Mouse (Mus musculus) liver, embryonic 11.5 days (tissue): ENCODE measurements around the gene Ybx3. TPM values are rescaled to one million over a fixed set of nuclear protein-coding genes. Genes with fewer than 3 reads are reported as not detected.

Experiments
- ATAC-seq: fragments of 200-750 bp; cut with Nextera tagmentation; replicated peaks from 2 replicates; pipeline ENCODE4 v1.8.0; 2017; ENCODE audit warnings: moderate number of reproducible peaks, mild to moderate bottlenecking, moderate TSS enrichment, moderate library complexity; ENCODE audit not compliant: low FRiP score
- DNase-seq: peaks from one replicate; pipeline ENCODE4 v3.0.0-alpha.2; 2017; ENCODE audit warnings: low spot score
- H3K27ac ChIP-seq: fragments of 300-500 bp; sonication (generic); 2 replicates; pipeline ENCODE4 v1.5.1; 2014; ENCODE audit warnings: mild to moderate bottlenecking, low read depth, low read length, control low read depth
- H3K27me3 ChIP-seq: fragments of 300-500 bp; sonication (generic); replicated peaks from 2 replicates; pipeline ENCODE4 v1.6.1; 2014; ENCODE audit warnings: low read length, mixed read lengths; ENCODE audit not compliant: control insufficient read depth, insufficient read depth
- H3K36me3 ChIP-seq: fragments of 300-500 bp; sonication (generic); 2 replicates; pipeline ENCODE4 v1.6.1; 2014; ENCODE audit warnings: mild to moderate bottlenecking, low read length, moderate library complexity, mixed read lengths; ENCODE audit not compliant: control insufficient read depth, insufficient read depth
- H3K4me1 ChIP-seq: fragments of 300-500 bp; sonication (generic); replicated peaks from 2 replicates; pipeline ENCODE4 v1.6.1; 2014; ENCODE audit warnings: low read length, mixed read lengths; ENCODE audit not compliant: control insufficient read depth, insufficient read depth
- H3K4me2 ChIP-seq: fragments of 300-500 bp; sonication (generic); 2 replicates; pipeline ENCODE4 v1.6.1; 2014; ENCODE audit warnings: mild to moderate bottlenecking, control low read depth, moderate library complexity
- H3K4me3 ChIP-seq: fragments of 300-500 bp; sonication (generic); 2 replicates; pipeline ENCODE4 v1.5.1; 2014; ENCODE audit warnings: low read depth, low read length, control low read depth
- H3K9ac ChIP-seq: fragments of 300-500 bp; sonication (generic); 2 replicates; pipeline ENCODE4 v1.6.1; 2014; ENCODE audit warnings: low read depth, low read length, control low read depth
- H3K9me3 ChIP-seq: fragments of 300-500 bp; sonication (generic); 2 replicates; pipeline ENCODE4 v1.6.1; 2016; ENCODE audit warnings: low read length, inconsistent platforms, mixed read lengths; ENCODE audit not compliant: control insufficient read depth
- WGBS: fragments of 180-500 bp; shearing (Covaris S2); extraction: QIAGEN DNeasy Blood & Tissue Kit; methylation state at CpG from one replicate; pipeline ENCODE4 v1.1.7; 2014; 5-methylcytosine and 5-hydroxymethylcytosine counted together
- polyA plus RNA-seq: library from polyadenylated mRNA; unstranded; fragments of >200 nt; fragmentation: Nextera tagmentation; extraction: Ambion mirVana; gene quantifications from 2 replicates; pipeline ENCODE4 v1.2.1, GENCODE M21; 2014

Ybx3 gene
- 104 and 125 TPM in 2 replicates for polyA plus RNA-seq

DNA sequence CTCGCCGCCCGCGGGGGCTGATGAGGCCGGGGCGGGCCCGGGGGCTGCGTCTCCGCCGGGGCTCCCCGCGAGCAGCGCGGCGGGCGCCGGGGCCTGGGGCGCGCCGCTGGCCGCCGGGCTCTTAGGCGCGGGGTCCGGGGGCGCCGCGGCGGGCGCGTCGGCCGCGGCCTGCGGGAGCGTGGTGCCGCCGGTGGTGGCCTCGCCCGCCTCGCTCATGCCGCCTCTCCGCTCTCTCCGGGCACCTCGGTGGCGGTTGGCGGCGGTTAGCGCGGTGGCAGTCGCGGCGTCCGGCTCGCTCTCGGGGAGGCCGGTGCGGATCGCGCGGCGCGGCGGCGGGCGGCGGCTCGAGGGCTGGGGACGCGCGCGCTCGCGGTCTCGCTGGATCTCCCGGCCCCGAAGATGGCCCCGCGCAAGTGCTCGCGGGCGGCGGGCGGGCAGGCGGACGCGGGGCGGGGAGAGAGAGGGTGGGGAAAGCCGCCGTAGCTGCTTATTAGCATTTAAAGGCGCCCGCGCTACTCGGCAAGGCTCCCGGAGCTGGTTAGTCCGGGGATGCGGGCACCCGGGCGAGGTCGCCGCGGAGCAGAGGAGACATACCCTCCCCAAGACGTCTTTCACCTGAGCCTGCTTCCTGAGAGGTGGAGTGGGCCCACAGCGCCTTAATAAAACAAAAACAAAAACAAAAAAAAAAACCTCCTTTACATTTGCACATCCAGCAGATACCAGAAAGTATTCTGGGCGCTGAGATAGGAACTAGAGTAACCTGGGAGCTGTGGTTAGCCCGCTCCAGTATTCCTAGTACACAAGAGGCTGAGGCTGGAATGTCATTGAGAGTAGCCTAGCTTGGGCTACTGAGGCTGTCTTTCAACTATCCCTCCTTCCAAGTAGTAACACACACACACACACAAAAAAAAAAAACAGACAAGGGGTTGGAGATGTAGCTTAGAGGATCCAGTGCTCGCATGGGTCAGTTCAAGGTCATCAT lies at the start of gene Ybx3:
Ybx3 (minus strand) TSS at position 437 of the 982 bp plus-strand sequence.
- H3K27me3 ChIP-seq, result no peaks in the 10 kb centered on the region
- WGBS, result under 1% methylated on average over 97 of the region's 107 CpGs
- DNase-seq, result peak; percentile 86

DNA sequence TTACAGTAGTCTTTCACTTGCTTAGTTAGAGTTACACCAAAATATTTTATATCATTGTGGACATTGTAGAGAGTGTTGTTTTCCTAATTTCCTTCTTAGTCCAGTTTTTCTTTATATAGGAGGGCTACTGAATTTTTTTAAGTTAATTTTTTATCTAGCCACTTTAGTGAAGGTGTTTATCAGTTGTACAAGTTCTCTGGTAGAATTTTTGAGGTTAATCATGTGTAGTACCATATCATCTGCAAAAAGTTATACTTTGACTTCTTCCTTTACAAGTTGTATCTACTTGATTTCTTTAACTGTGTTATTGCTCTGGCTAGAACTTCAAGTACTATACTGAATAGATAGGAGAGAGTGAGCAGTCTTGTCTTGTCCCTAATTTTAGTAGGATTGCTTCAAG lies 48.4 kb upstream of the Ybx3 start:
- Histone ChIP-seq H3K9me3 (no peaks in the 10 kb centered on the region), H3K27me3 (peaks cover 17% of the 10 kb centered on the region), H3K36me3 (no peaks in the 10 kb centered on the region), H3K4me3 (no peak overlapping the region), H3K27ac (no peak overlapping the region), H3K9ac (no peak overlapping the region), H3K4me2 (no peak overlapping the region), H3K4me1 (no peaks in the 10 kb centered on the region)
- no peak for ATAC-seq
- no peak for DNase-seq

More for the DNA sequence above, at the start of gene Ybx3:
- H3K4me1 ChIP-seq, result peaks cover 29% of the 10 kb centered on the region
- H3K9me3 ChIP-seq, result no peaks in the 10 kb centered on the region
- H3K27ac ChIP-seq, result peak within 1 kb of the TSS; percentile 97
- H3K4me2 ChIP-seq, result peak within 1 kb of the TSS; percentile 71
- no peaks in the 10 kb centered on the region for H3K36me3 ChIP-seq
- H3K9ac ChIP-seq, result peak within 1 kb of the TSS; percentile 97
- ATAC-seq, result peak; percentile 85
- H3K4me3 ChIP-seq, result peak within 1 kb of the TSS; percentile 96

DNA sequence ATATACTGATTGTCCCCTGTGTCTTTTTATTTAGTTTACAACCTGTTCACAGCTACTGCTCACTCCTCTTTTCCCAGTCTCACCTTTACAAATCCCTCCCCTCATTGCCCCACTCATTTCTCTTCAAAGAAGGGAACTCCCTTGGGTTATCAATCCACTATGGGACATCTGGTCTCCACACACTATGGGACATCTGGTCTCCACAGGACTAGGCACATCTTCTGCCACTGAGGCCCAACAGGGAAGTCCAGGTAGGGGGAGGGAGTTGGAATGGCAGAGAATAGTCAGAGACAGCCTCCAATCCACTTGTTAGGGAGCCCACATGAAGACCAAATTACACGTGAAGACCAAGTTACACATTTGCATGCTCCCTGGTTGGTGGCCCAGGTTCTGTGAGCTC lies 45.8 kb upstream of the Ybx3 start:
- no peak for DNase-seq
- ATAC-seq, result no peak; the same call in 1 of the 2 replicates
- H3K4me1 ChIP-seq, result no peaks in the 10 kb centered on the region
- no peak overlapping the region; the same call in 1 of the 2 replicates for H3K4me3 ChIP-seq
- no peaks in the 10 kb centered on the region for H3K9me3 ChIP-seq
- no peak overlapping the region for H3K27ac ChIP-seq
- H3K9ac ChIP-seq, result no peak overlapping the region
- no peaks in the 10 kb centered on the region for H3K36me3 ChIP-seq
- H3K4me2 ChIP-seq, result peak overlapping the region; percentile 68
- 30% methylated on average over 1 of the region's 1 CpGs for WGBS
- H3K27me3 ChIP-seq, result peaks cover 17% of the 10 kb centered on the region

DNA sequence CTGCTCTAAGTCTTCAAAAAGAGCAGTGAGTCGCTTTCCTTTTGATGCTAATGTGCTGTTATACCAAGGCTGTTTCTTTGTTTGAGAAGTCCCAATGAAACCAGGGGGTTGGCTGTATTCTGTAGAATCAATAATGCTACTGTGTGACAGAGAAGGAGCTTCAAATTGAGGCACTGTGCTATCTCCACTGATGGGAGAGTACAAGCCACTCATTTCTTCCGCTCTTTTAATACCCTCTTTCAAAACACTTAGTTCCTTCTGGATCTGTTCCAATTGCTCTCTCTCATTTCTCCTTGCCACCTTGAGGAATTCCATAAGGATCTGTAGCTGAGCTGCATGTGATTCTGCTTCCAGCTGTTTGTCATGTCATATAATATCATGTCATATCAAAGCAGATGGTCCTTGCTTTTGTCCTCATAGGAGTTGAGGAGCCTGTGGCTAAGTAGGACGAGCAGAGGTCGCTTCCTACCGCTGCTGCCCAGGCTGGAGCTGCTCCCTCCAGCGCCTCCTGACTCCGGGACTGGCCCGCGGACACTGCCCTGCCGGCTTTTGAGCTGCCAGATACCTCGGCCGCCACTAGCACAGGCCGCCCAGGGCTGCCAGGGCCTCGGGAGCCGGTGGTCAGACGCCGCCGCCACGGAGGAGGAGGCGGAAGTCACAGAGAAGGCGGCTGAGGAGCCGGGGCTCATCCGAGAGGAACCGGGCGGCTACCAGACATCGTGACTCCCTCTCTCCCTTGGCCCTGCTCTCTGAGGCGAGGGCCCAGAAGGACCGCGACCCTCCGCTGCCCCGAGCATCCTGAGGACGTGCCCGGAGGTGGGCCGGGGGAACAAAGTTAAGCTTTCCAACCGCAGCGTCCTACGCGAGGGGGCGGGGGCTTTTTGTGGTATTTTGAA lies 45.1 kb upstream of the Ybx3 start:
- Histone ChIP-seq H3K4me2 (peak overlapping the region; percentile 68), H3K4me1 (no peaks in the 10 kb centered on the region), H3K27me3 (peaks cover 17% of the 10 kb centered on the region), H3K9ac (peak overlapping the region; percentile 43; the same call in 1 of the 2 replicates), H3K27ac (no peak overlapping the region), H3K9me3 (no peaks in the 10 kb centered on the region), H3K4me3 (peak overlapping the region; percentile 43), H3K36me3 (no peaks in the 10 kb centered on the region)
- no peak for DNase-seq
- no peak; the same call in 1 of the 2 replicates for ATAC-seq
- 7% methylated on average over 39 of the region's 39 CpGs for WGBS

DNA sequence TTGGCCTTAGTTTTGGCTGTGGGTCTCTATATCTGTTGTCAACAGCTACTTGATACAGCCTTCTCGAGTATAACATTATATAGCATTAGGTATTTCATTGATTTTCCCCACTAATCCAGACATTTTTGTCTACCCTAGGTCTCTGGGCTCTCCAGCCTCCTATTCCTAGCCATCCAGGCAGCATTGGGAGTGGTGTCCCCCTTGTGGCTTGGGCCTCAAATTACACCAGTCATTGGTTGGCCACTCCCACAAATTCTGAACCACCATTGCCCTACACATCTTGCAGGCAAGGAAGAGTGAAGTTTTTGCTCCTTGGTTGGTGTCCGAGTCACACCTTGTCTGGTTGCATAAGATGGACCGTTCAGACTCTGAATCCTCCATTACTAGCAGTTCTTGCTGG lies 33.3 kb upstream of the Ybx3 start:
- no peak overlapping the region for H3K4me2 ChIP-seq
- DNase-seq (no peak), ATAC-seq (peak; percentile 64)
- no peak overlapping the region for H3K27ac ChIP-seq
- H3K4me3 ChIP-seq, result no peak overlapping the region
- no peaks in the 10 kb centered on the region for H3K36me3 ChIP-seq
- H3K9me3 ChIP-seq, result no peaks in the 10 kb centered on the region
- H3K9ac ChIP-seq, result no peak overlapping the region
- WGBS, result 51% methylated on average over 3 of the region's 3 CpGs
- no peaks in the 10 kb centered on the region for H3K27me3 ChIP-seq
- no peaks in the 10 kb centered on the region for H3K4me1 ChIP-seq

DNA sequence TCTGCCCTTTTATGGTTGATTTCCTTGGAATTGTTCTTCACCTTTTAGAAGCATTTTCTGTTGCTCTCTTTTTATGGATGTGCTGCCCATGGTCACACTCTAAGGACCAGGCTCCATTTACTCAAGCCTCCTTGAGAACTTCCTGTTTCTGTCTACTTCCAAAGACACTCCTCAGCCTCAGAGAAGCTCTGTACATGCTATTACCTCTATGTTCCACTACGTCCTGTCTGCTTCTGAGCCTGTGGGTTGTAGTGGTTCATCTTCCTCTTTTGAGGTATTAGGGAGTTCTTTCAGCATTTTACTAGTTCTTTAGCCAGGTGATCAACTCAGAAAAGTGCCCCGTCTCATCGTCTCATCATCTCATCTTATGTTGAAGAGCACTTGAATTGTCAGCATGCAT lies 31.3 kb upstream of the Ybx3 start:
- 73% methylated on average over 3 of the region's 3 CpGs for WGBS
- Histone ChIP-seq H3K9me3 (no peaks in the 10 kb centered on the region), H3K4me2 (no peak overlapping the region), H3K27me3 (no peaks in the 10 kb centered on the region), H3K27ac (no peak overlapping the region), H3K4me3 (no peak overlapping the region), H3K4me1 (no peaks in the 10 kb centered on the region), H3K36me3 (no peaks in the 10 kb centered on the region), H3K9ac (no peak overlapping the region)
- ATAC-seq (no peak), DNase-seq (no peak)

DNA sequence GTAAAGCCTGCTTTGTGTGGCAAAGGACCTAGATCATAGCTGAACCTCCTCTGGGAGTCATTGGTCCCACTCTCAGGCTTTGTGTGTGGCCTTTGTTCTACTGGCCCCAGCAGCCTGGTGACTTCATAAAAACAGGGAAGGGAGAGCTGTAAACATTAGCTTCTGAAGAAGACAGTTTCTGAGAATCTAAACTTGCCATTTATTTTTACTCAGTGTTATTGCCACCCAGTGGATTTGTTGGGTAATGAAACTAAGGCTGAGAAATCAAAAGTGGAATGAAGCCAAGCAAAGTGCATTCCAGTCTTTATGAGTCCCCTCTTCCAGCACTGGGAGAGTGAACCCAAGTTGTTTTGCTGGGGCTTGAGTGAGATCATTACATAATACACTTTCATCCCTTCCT lies 30.5 kb upstream of the Ybx3 start:
- no peak overlapping the region for H3K27ac ChIP-seq
- no peak overlapping the region for H3K4me2 ChIP-seq
- no peak overlapping the region for H3K4me3 ChIP-seq
- H3K36me3 ChIP-seq, result no peaks in the 10 kb centered on the region
- ATAC-seq, result no peak
- no peak overlapping the region for H3K9ac ChIP-seq
- no peak for DNase-seq
- no peaks in the 10 kb centered on the region for H3K27me3 ChIP-seq
- no peaks in the 10 kb centered on the region for H3K9me3 ChIP-seq
- no peaks in the 10 kb centered on the region for H3K4me1 ChIP-seq

DNA sequence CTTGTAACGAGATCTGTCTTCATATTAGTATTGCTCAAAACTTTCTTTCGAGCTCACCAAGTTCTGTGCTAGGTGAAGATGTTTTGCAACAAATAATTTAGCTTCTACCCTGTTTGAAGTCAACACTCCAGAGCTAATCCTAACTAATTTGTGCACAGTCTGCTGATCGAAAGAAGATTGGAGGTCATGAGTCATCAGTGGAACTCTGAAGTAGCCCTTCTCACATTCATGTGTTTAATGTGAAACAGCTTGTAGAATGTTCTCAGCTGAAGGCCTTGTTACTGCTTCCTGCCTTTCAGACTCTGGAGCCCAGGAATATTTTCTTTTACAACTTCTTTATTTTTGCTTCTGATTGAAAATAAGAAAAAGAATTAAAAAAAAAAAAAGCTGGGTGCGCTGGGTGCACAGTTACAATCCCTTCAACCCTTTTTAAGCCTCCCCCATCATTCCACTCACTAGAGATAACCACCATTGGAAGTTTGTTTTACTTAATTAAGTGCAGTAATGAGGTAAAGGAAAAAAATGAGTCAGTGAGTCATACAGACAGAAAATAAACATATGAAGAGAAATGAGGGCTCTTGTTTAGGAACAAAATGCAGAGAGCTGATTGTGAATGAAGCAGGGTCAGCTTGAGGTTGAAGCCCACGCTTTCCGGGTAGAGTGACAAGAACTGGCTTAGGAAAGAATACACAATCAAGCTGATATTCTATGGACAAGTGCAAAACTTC lies 23.0 kb upstream of the Ybx3 start:
- no peak overlapping the region for H3K4me2 ChIP-seq
- DNase-seq, result no peak

More for the DNA sequence above, 23.0 kb upstream of the Ybx3 start:
- WGBS, result 72% methylated on average over 6 of the region's 6 CpGs
- Histone ChIP-seq H3K9ac (no peak overlapping the region), H3K9me3 (no peaks in the 10 kb centered on the region), H3K27ac (no peak overlapping the region), H3K27me3 (no peaks in the 10 kb centered on the region), H3K4me1 (no peaks in the 10 kb centered on the region), H3K4me3 (no peak overlapping the region), H3K36me3 (no peaks in the 10 kb centered on the region)
- ATAC-seq, result no peak
